Mouse (Mus musculus) embryonic facial prominence, embryonic 12.5 days (tissue): ENCODE results near the gene Mad1l1. TPM values are rescaled to one million over a fixed set of nuclear protein-coding genes. Genes with fewer than 3 reads are reported as not detected.
A peak's percentile ranks its signal among the peaks of the same experiment; 100 is the strongest.

Source experiments
- ATAC-seq: fragments of 200-750 bp; cut with Nextera tagmentation; 2 replicates; pipeline ENCODE4 v1.8.0; 2017; ENCODE audit not compliant: insufficient number of reproducible peaks, insufficient read depth, low FRiP score, low TSS enrichment
- H3K27ac ChIP-seq: fragments of 300-500 bp; sonication (generic); 2 replicates; pipeline ENCODE4 v1.5.1; 2016; ENCODE audit warnings: mild to moderate bottlenecking
- H3K27me3 ChIP-seq: fragments of 300-500 bp; sonication (generic); 2 replicates; pipeline ENCODE4 v1.6.1; 2016; ENCODE audit warnings: mild to moderate bottlenecking, moderate library complexity
- H3K36me3 ChIP-seq: fragments of 300-500 bp; sonication (generic); 2 replicates; pipeline ENCODE4 v1.6.1; 2016; ENCODE audit warnings: mild to moderate bottlenecking
- H3K4me1 ChIP-seq: fragments of 300-500 bp; sonication (generic); 2 replicates; pipeline ENCODE4 v1.6.1; 2016
- H3K4me2 ChIP-seq: fragments of 300-500 bp; sonication (generic); replicated peaks from 2 replicates; pipeline ENCODE4 v1.6.1; 2016; ENCODE audit warnings: mild to moderate bottlenecking, moderate library complexity
- H3K4me3 ChIP-seq: fragments of 300-500 bp; sonication (generic); 2 replicates; pipeline ENCODE4 v1.5.1; 2016; ENCODE audit warnings: mild to moderate bottlenecking
- H3K9ac ChIP-seq: fragments of 300-500 bp; sonication (generic); 2 replicates; pipeline ENCODE4 v1.6.1; 2016; ENCODE audit warnings: mild to moderate bottlenecking, moderate library complexity
- H3K9me3 ChIP-seq: fragments of 300-500 bp; sonication (generic); 2 replicates; pipeline ENCODE4 v1.6.1; 2016; ENCODE audit warnings: mild to moderate bottlenecking, moderate library complexity
- WGBS: fragments of 180-500 bp; shearing (Covaris S2); methylation state at CpG from one replicate; pipeline ENCODE4 v1.1.7; 2016; 5-methylcytosine and 5-hydroxymethylcytosine counted together
- polyA plus RNA-seq: library from polyadenylated mRNA; unstranded; fragments of >200 nt; fragmentation: Nextera tagmentation; extraction: Ambion mirVana; gene quantifications from 2 replicates; pipeline ENCODE4 v1.2.1, GENCODE M21; 2016

Mad1l1 gene
- polyA plus RNA-seq, 1 experiment from 2014 or later = 56.3 TPM

- H3K36me3 ChIP-seq = peaks cover 23% of the 10 kb centered on the region; the same call in 1 of the 2 replicates
- H3K4me3 ChIP-seq = no peak overlapping the region
- no peaks in the 10 kb centered on the region for H3K27me3 ChIP-seq
- no peaks in the 10 kb centered on the region for H3K4me1 ChIP-seq
- no peak overlapping the region for H3K9ac ChIP-seq
- H3K27ac ChIP-seq = no peak overlapping the region
- H3K4me2 ChIP-seq = no peak overlapping the region
- 78% methylated on average over 9 of the region's 9 CpGs for WGBS
- H3K9me3 ChIP-seq = no peaks in the 10 kb centered on the region
- no peak for ATAC-seq
Measured at GRCm38 (mm10) chr5:140280205-140280604, 41.1 kb downstream of the Mad1l1 start.

- 84% methylated on average over 6 of the region's 6 CpGs for WGBS
- Histone ChIP-seq H3K9me3 (no peaks in the 10 kb centered on the region), H3K36me3 (0 out of 2 replicates have a peak, but pooled peaks cover 15% of the 10 kb centered on the region), H3K27ac (no peak overlapping the region), H3K4me1 (no peaks in the 10 kb centered on the region), H3K27me3 (no peaks in the 10 kb centered on the region), H3K4me3 (no peak overlapping the region), H3K9ac (no peak overlapping the region), H3K4me2 (no peak overlapping the region)
- ATAC-seq = no peak
Measured at GRCm38 (mm10) chr5:140276779-140277178, 44.6 kb downstream of the Mad1l1 start.

GRCm38 (mm10) chr5:140270976-140271685, 50.2 kb downstream of the Mad1l1 start:
- Histone ChIP-seq H3K9me3 (no peaks in the 10 kb centered on the region), H3K27me3 (no peaks in the 10 kb centered on the region), H3K27ac (no peak overlapping the region), H3K4me2 (no peak overlapping the region), H3K9ac (no peak overlapping the region), H3K4me3 (no peak overlapping the region), H3K36me3 (0 out of 2 replicates have a peak, but pooled peaks cover 3% of the 10 kb centered on the region), H3K4me1 (0 out of 2 replicates have a peak, but pooled peaks cover 3% of the 10 kb centered on the region)
- WGBS = 80% methylated on average over 5 of the region's 5 CpGs
- ATAC-seq = no peak

- Histone ChIP-seq H3K36me3 (0 out of 2 replicates have a peak, but pooled peaks cover 7% of the 10 kb centered on the region), H3K27me3 (no peaks in the 10 kb centered on the region), H3K9me3 (no peaks in the 10 kb centered on the region), H3K4me1 (0 out of 2 replicates have a peak, but pooled peaks cover 3% of the 10 kb centered on the region), H3K4me3 (no peak overlapping the region), H3K27ac (no peak overlapping the region), H3K4me2 (no peak overlapping the region), H3K9ac (no peak overlapping the region)
- ATAC-seq = no peak
- WGBS = 70% methylated on average over 4 of the region's 4 CpGs
Measured at GRCm38 (mm10) chr5:140268396-140268795, 53.0 kb downstream of the Mad1l1 start.

GRCm38 (mm10) chr5:140267061-140267460, 54.3 kb downstream of the Mad1l1 start:
- Histone ChIP-seq H3K27me3 (no peaks in the 10 kb centered on the region), H3K27ac (no peak overlapping the region), H3K9me3 (no peaks in the 10 kb centered on the region), H3K4me1 (0 out of 2 replicates have a peak, but pooled peaks cover 3% of the 10 kb centered on the region), H3K4me2 (no peak overlapping the region), H3K36me3 (0 out of 2 replicates have a peak, but pooled peaks cover 7% of the 10 kb centered on the region), H3K9ac (no peak overlapping the region), H3K4me3 (no peak overlapping the region)
- 96% methylated on average over 2 of the region's 2 CpGs for WGBS
- no peak for ATAC-seq

GRCm38 (mm10) chr5:140264825-140265575, 56.4 kb downstream of the Mad1l1 start:
- no peak overlapping the region for H3K9ac ChIP-seq
- no peak overlapping the region for H3K4me3 ChIP-seq
- H3K9me3 ChIP-seq = no peaks in the 10 kb centered on the region
- H3K27ac ChIP-seq = no peak overlapping the region
- no peaks in the 10 kb centered on the region for H3K4me1 ChIP-seq
- 0 out of 2 replicates have a peak, but pooled peaks have one; percentile 52 for ATAC-seq
- H3K27me3 ChIP-seq = no peaks in the 10 kb centered on the region
- WGBS = 78% methylated on average over 5 of the region's 5 CpGs
- no peak overlapping the region for H3K4me2 ChIP-seq
- peaks cover 16% of the 10 kb centered on the region; the same call in 1 of the 2 replicates for H3K36me3 ChIP-seq

- peaks cover 17% of the 10 kb centered on the region for H3K36me3 ChIP-seq
- WGBS = 56% methylated on average over 30 of the region's 30 CpGs
- H3K4me1 ChIP-seq = no peaks in the 10 kb centered on the region
- H3K4me3 ChIP-seq = no peak overlapping the region
- H3K9me3 ChIP-seq = no peaks in the 10 kb centered on the region
- no peak overlapping the region; the same call in 1 of the 2 replicates for H3K27ac ChIP-seq
- peak; percentile 52; the same call in 1 of the 2 replicates for ATAC-seq
- no peak overlapping the region for H3K4me2 ChIP-seq
- no peak overlapping the region for H3K9ac ChIP-seq
- H3K27me3 ChIP-seq = no peaks in the 10 kb centered on the region
Measured at GRCm38 (mm10) chr5:140263754-140264749, 57.3 kb downstream of the Mad1l1 start.

GRCm38 (mm10) chr5:140262401-140262800, 59.0 kb downstream of the Mad1l1 start:
- Histone ChIP-seq H3K4me2 (no peak overlapping the region), H3K27me3 (no peaks in the 10 kb centered on the region), H3K9me3 (no peaks in the 10 kb centered on the region), H3K4me1 (no peaks in the 10 kb centered on the region), H3K4me3 (no peak overlapping the region), H3K36me3 (peaks cover 22% of the 10 kb centered on the region), H3K9ac (no peak overlapping the region), H3K27ac (no peak overlapping the region)
- WGBS = 87% methylated on average over 3 of the region's 3 CpGs
- ATAC-seq = no peak

- Histone ChIP-seq H3K4me3 (no peak overlapping the region), H3K36me3 (peaks cover 26% of the 10 kb centered on the region), H3K4me2 (no peak overlapping the region), H3K9ac (no peak overlapping the region), H3K27me3 (no peaks in the 10 kb centered on the region), H3K9me3 (no peaks in the 10 kb centered on the region), H3K4me1 (no peaks in the 10 kb centered on the region), H3K27ac (no peak overlapping the region)
- ATAC-seq = no peak
- WGBS = 81% methylated on average over 4 of the region's 4 CpGs
Measured at GRCm38 (mm10) chr5:140261313-140261712, 60.0 kb downstream of the Mad1l1 start.

GRCm38 (mm10) chr5:140258633-140259032, 62.7 kb downstream of the Mad1l1 start:
- H3K4me2 ChIP-seq = no peak overlapping the region

GRCm38 (mm10) chr5:140258035-140258434, 63.3 kb downstream of the Mad1l1 start:
- Histone ChIP-seq H3K9ac (no peak overlapping the region), H3K4me1 (no peaks in the 10 kb centered on the region), H3K4me3 (no peak overlapping the region), H3K4me2 (no peak overlapping the region), H3K36me3 (peaks cover 34% of the 10 kb centered on the region), H3K27ac (no peak overlapping the region), H3K9me3 (no peaks in the 10 kb centered on the region), H3K27me3 (no peaks in the 10 kb centered on the region)
- 82% methylated on average over 3 of the region's 3 CpGs for WGBS
- ATAC-seq = no peak

More at GRCm38 (mm10) chr5:140258633-140259032, 62.7 kb downstream of the Mad1l1 start:
- Histone ChIP-seq H3K36me3 (peaks cover 31% of the 10 kb centered on the region), H3K9me3 (no peaks in the 10 kb centered on the region), H3K27me3 (no peaks in the 10 kb centered on the region), H3K9ac (no peak overlapping the region), H3K4me3 (no peak overlapping the region), H3K27ac (no peak overlapping the region), H3K4me1 (no peaks in the 10 kb centered on the region)
- 88% methylated on average over 5 of the region's 5 CpGs for WGBS
- ATAC-seq = no peak
